Mouse (Mus musculus): ENCODE measurements around the gene Txnrd3. TPM values are rescaled to one million over a fixed set of nuclear protein-coding genes. Genes with fewer than 3 reads are reported as not detected.

Gene Txnrd3
- polyA plus RNA-seq, 1 experiment from 2014 or later = 10.0 TPM

- Histone ChIP-seq H3K4me3 (ENCODE audit: low read depth, low read length) (no peak overlapping the region), H3K27ac (ENCODE audit: low read depth, low read length) (no peak overlapping the region), H3K4me2 (no peak overlapping the region), H3K27me3 (replicated peaks; ENCODE audit: control insufficient read depth, insufficient read depth, low read length) (no peaks in the 10 kb centered on the region), H3K9ac (ENCODE audit: low read depth, low read length) (no peak overlapping the region), H3K4me1 (replicated peaks; ENCODE audit: control insufficient read depth, insufficient read depth, low read length) (no peaks in the 10 kb centered on the region), H3K36me3 (ENCODE audit: control insufficient read depth, insufficient read depth, low read length) (no peaks in the 10 kb centered on the region), H3K9me3 (ENCODE audit: control insufficient read depth, low read length) (no peaks in the 10 kb centered on the region)
- DNase-seq (ENCODE audit: low spot score) (no peak), ATAC-seq (replicated peaks; ENCODE audit: low FRiP score) (no peak)
- 70% methylated on average over 1 of the region's 1 CpGs for WGBS
These were observed 16.7 kb downstream of the Txnrd3 start for GRCm38 (mm10) chr6:89660490-89660889.

- no peak overlapping the region for H3K4me2 ChIP-seq
- no peak for ATAC-seq (replicated peaks; ENCODE audit: low FRiP score)
- no peaks in the 10 kb centered on the region for H3K36me3 ChIP-seq (ENCODE audit: control insufficient read depth, insufficient read depth, low read length)
- 88% methylated on average over 3 of the region's 3 CpGs for WGBS
- H3K4me1 ChIP-seq (replicated peaks; ENCODE audit: control insufficient read depth, insufficient read depth, low read length) = no peaks in the 10 kb centered on the region
- no peak overlapping the region for H3K27ac ChIP-seq (ENCODE audit: low read depth, low read length)
- H3K9ac ChIP-seq (ENCODE audit: low read depth, low read length) = no peak overlapping the region
- H3K4me3 ChIP-seq (ENCODE audit: low read depth, low read length) = no peak overlapping the region
- DNase-seq (ENCODE audit: low spot score) = no peak
- H3K9me3 ChIP-seq (ENCODE audit: control insufficient read depth, low read length) = no peaks in the 10 kb centered on the region
- H3K27me3 ChIP-seq (replicated peaks; ENCODE audit: control insufficient read depth, insufficient read depth, low read length) = no peaks in the 10 kb centered on the region
These were observed 18.7 kb downstream of the Txnrd3 start for GRCm38 (mm10) chr6:89662521-89662920.

DNA sequence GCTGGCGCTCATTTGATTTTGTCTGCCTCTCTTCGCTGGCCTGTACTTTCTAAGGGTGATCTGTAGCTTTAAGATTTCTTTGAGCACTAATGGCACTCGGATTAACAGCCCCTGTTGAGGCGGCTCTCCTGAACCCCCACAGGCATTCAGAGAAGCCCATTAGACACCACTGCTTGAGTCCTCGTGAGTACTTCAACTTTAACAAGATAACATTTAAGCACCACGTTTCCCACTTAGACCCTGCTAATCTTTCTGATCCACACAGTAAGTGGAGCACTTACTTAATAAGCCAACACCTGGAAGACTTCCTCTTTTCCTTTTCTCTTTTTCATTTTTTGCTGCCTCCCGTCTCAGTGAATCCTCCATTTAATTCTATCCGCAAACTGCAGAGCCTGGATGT, 21.4 kb downstream of the Txnrd3 start:
- Histone ChIP-seq H3K4me1 (replicated peaks; ENCODE audit: control insufficient read depth, insufficient read depth, low read length) (no peaks in the 10 kb centered on the region), H3K4me2 (no peak overlapping the region), H3K36me3 (ENCODE audit: control insufficient read depth, insufficient read depth, low read length) (no peaks in the 10 kb centered on the region), H3K9ac (ENCODE audit: low read depth, low read length) (no peak overlapping the region), H3K27ac (ENCODE audit: low read depth, low read length) (no peak overlapping the region), H3K9me3 (ENCODE audit: control insufficient read depth, low read length) (no peaks in the 10 kb centered on the region), H3K4me3 (ENCODE audit: low read depth, low read length) (no peak overlapping the region), H3K27me3 (replicated peaks; ENCODE audit: control insufficient read depth, insufficient read depth, low read length) (no peaks in the 10 kb centered on the region)
- 59% methylated on average over 8 of the region's 8 CpGs for WGBS
- ATAC-seq (replicated peaks; ENCODE audit: low FRiP score) = no peak
- DNase-seq (ENCODE audit: low spot score) = no peak

- no peaks in the 10 kb centered on the region for H3K27me3 ChIP-seq (replicated peaks; ENCODE audit: control insufficient read depth, insufficient read depth, low read length)
- no peak overlapping the region for H3K4me3 ChIP-seq (ENCODE audit: low read depth, low read length)
- no peaks in the 10 kb centered on the region for H3K36me3 ChIP-seq (ENCODE audit: control insufficient read depth, insufficient read depth, low read length)
- DNase-seq (ENCODE audit: low spot score) = no peak
- H3K9ac ChIP-seq (ENCODE audit: low read depth, low read length) = no peak overlapping the region
- 76% methylated on average over 7 of the region's 7 CpGs for WGBS
- no peaks in the 10 kb centered on the region for H3K4me1 ChIP-seq (replicated peaks; ENCODE audit: control insufficient read depth, insufficient read depth, low read length)
- no peak overlapping the region for H3K4me2 ChIP-seq
- no peak for ATAC-seq (replicated peaks; ENCODE audit: low FRiP score)
- no peaks in the 10 kb centered on the region for H3K9me3 ChIP-seq (ENCODE audit: control insufficient read depth, low read length)
- H3K27ac ChIP-seq (ENCODE audit: low read depth, low read length) = no peak overlapping the region
These were observed 21.9 kb downstream of the Txnrd3 start for GRCm38 (mm10) chr6:89665667-89666066.

GRCm38 (mm10) chr6:89666976-89667375, 23.2 kb downstream of the Txnrd3 start:
- no peaks in the 10 kb centered on the region for H3K4me1 ChIP-seq (replicated peaks; ENCODE audit: control insufficient read depth, insufficient read depth, low read length)
- H3K27me3 ChIP-seq (replicated peaks; ENCODE audit: control insufficient read depth, insufficient read depth, low read length) = no peaks in the 10 kb centered on the region
- no peaks in the 10 kb centered on the region for H3K36me3 ChIP-seq (ENCODE audit: control insufficient read depth, insufficient read depth, low read length)
- no peak overlapping the region for H3K4me2 ChIP-seq
- ATAC-seq (replicated peaks; ENCODE audit: low FRiP score) (no peak), DNase-seq (ENCODE audit: low spot score) (no peak)
- no peak overlapping the region for H3K4me3 ChIP-seq (ENCODE audit: low read depth, low read length)
- H3K9me3 ChIP-seq (ENCODE audit: control insufficient read depth, low read length) = no peaks in the 10 kb centered on the region
- no peak overlapping the region for H3K9ac ChIP-seq (ENCODE audit: low read depth, low read length)
- no peak overlapping the region for H3K27ac ChIP-seq (ENCODE audit: low read depth, low read length)
- WGBS = 80% methylated on average over 3 of the region's 3 CpGs

DNA sequence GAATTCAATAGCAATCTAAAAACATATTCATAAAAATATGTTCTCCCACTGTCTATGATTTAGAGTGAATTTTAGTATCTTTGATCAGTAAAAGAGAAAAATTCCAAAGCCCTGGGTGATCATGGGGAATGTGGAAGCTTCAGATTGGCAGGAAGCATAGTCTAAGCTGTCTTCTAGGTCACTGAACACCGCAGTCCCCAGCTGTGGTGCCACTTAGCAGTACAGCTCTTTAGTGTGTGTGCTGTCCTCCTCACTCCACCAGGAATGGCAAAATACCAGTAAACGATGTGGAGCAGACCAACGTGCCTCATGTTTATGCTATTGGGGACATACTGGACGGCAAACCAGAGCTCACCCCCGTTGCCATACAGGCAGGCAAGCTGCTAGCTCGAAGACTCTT, 25.8 kb downstream of the Txnrd3 start:
- Histone ChIP-seq H3K36me3 (ENCODE audit: control insufficient read depth, insufficient read depth, low read length) (no peaks in the 10 kb centered on the region), H3K9ac (ENCODE audit: low read depth, low read length) (no peak overlapping the region), H3K9me3 (ENCODE audit: control insufficient read depth, low read length) (no peaks in the 10 kb centered on the region), H3K27ac (ENCODE audit: low read depth, low read length) (no peak overlapping the region), H3K4me1 (replicated peaks; ENCODE audit: control insufficient read depth, insufficient read depth, low read length) (no peaks in the 10 kb centered on the region), H3K4me3 (ENCODE audit: low read depth, low read length) (no peak overlapping the region), H3K4me2 (no peak overlapping the region), H3K27me3 (replicated peaks; ENCODE audit: control insufficient read depth, insufficient read depth, low read length) (no peaks in the 10 kb centered on the region)
- 86% methylated on average over 6 of the region's 6 CpGs for WGBS
- no peak for ATAC-seq (replicated peaks; ENCODE audit: low FRiP score)
- DNase-seq (ENCODE audit: low spot score) = no peak

- ATAC-seq (replicated peaks; ENCODE audit: low FRiP score) (no peak), DNase-seq (ENCODE audit: low spot score) (no peak)
These were observed 27.6 kb downstream of the Txnrd3 start for GRCm38 (mm10) chr6:89671431-89671830.

DNA sequence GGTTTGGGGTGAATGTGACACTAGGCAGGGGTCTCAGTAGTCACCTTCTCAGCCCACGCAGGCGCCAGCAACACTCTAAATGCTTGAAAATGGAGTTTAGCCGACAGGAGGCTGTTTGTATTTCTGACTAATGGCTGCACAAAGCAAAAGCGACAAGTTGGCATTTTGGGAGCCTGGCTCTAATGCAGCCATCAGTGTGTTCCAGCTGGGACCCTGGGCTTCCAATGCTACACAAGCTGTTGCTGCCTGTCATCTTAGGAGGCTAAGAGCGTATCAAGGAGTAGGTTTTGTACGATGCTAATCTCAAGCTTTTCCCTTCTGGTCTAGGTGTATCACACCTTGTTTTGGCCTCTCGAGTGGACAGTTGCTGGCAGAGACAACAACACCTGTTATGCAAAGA, 28.9 kb downstream of the Txnrd3 start:
- Histone ChIP-seq H3K4me3 (ENCODE audit: low read depth, low read length) (no peak overlapping the region), H3K27ac (ENCODE audit: low read depth, low read length) (no peak overlapping the region), H3K4me2 (no peak overlapping the region), H3K9ac (ENCODE audit: low read depth, low read length) (no peak overlapping the region), H3K27me3 (replicated peaks; ENCODE audit: control insufficient read depth, insufficient read depth, low read length) (no peaks in the 10 kb centered on the region), H3K4me1 (replicated peaks; ENCODE audit: control insufficient read depth, insufficient read depth, low read length) (no peaks in the 10 kb centered on the region), H3K36me3 (ENCODE audit: control insufficient read depth, insufficient read depth, low read length) (no peaks in the 10 kb centered on the region), H3K9me3 (ENCODE audit: control insufficient read depth, low read length) (no peaks in the 10 kb centered on the region)
- ATAC-seq (replicated peaks; ENCODE audit: low FRiP score) = no peak
- WGBS = 75% methylated on average over 7 of the region's 7 CpGs
- DNase-seq (ENCODE audit: low spot score) = no peak

More at GRCm38 (mm10) chr6:89671431-89671830, 27.6 kb downstream of the Txnrd3 start:
- no peak overlapping the region for H3K9ac ChIP-seq (ENCODE audit: low read depth, low read length)
- H3K9me3 ChIP-seq (ENCODE audit: control insufficient read depth, low read length) = no peaks in the 10 kb centered on the region
- H3K4me3 ChIP-seq (ENCODE audit: low read depth, low read length) = no peak overlapping the region
- H3K4me2 ChIP-seq = no peak overlapping the region
- H3K27me3 ChIP-seq (replicated peaks; ENCODE audit: control insufficient read depth, insufficient read depth, low read length) = no peaks in the 10 kb centered on the region
- no peaks in the 10 kb centered on the region for H3K4me1 ChIP-seq (replicated peaks; ENCODE audit: control insufficient read depth, insufficient read depth, low read length)
- H3K27ac ChIP-seq (ENCODE audit: low read depth, low read length) = no peak overlapping the region
- WGBS = 73% methylated on average over 6 of the region's 6 CpGs
- no peaks in the 10 kb centered on the region for H3K36me3 ChIP-seq (ENCODE audit: control insufficient read depth, insufficient read depth, low read length)

GRCm38 (mm10) chr6:89673135-89673780, 29.5 kb downstream of the Txnrd3 start:
- Histone ChIP-seq H3K36me3 (ENCODE audit: control insufficient read depth, insufficient read depth, low read length) (no peaks in the 10 kb centered on the region), H3K9me3 (ENCODE audit: control insufficient read depth, low read length) (no peaks in the 10 kb centered on the region), H3K9ac (ENCODE audit: low read depth, low read length) (no peak overlapping the region), H3K4me3 (ENCODE audit: low read depth, low read length) (no peak overlapping the region), H3K27me3 (replicated peaks; ENCODE audit: control insufficient read depth, insufficient read depth, low read length) (no peaks in the 10 kb centered on the region), H3K4me1 (replicated peaks; ENCODE audit: control insufficient read depth, insufficient read depth, low read length) (no peaks in the 10 kb centered on the region), H3K4me2 (no peak overlapping the region), H3K27ac (ENCODE audit: low read depth, low read length) (no peak overlapping the region)
- ATAC-seq (replicated peaks; ENCODE audit: low FRiP score) = no peak
- DNase-seq (ENCODE audit: low spot score) = no peak
- WGBS = 87% methylated on average over 11 of the region's 11 CpGs

All from liver, embryonic 11.5 days (tissue).